Mouse (Mus musculus): Measurements from ENCODE around the gene Fam92b. TPM values are rescaled to one million over a fixed set of nuclear protein-coding genes. Genes with fewer than 3 reads are reported as not detected.

Fam92b gene
- total and polyA plus RNA-seq, 3 experiments = not detected

GRCm38 (mm10) chr8:120143911-120144651 is 33.2 kb downstream of the Fam92b start:
- H3K79me2 ChIP-seq (ENCODE audit: control insufficient read depth, insufficient read depth, low read length, poor library complexity) = no peaks in the 10 kb centered on the region
- TF ChIP-seq UBTF (IDR thresholded peaks at IDR 0.05; ENCODE audit: borderline replicate concordance, insufficient read depth, low read depth, low read length) = no peak
- no peak for TF ChIP-seq BHLHE40 (IDR thresholded peaks at IDR 0.05; ENCODE audit: borderline replicate concordance, low read depth, low read length)
- TF ChIP-seq ETS1 (IDR thresholded peaks at IDR 0.05; ENCODE audit: low read depth, low read length) = no peak
- TF ChIP-seq E2F4 (IDR thresholded peaks at IDR 0.05; ENCODE audit: borderline replicate concordance, low read depth, low read length) = no peak
- TF ChIP-seq NELFE (IDR thresholded peaks at IDR 0.05; ENCODE audit: low read depth, low read length) = no peak
- TF ChIP-seq POLR2AphosphoS2 (IDR thresholded peaks at IDR 0.05; ENCODE audit: low read length) = no peak
- no peak overlapping the region for H3K9ac ChIP-seq (ENCODE audit: control insufficient read depth, low read depth, low read length, poor library complexity, severe bottlenecking)
- no peaks in the 10 kb centered on the region for H3K9me3 ChIP-seq (replicated peaks; ENCODE audit: insufficient read depth, low read length)
- H3K36me3 ChIP-seq (ENCODE audit: control insufficient read depth in 1 of 2, insufficient read depth in 2 of 2, low read length in 2 of 2) = no peaks in the 10 kb centered on the region
- no peak overlapping the region for H3K27ac ChIP-seq (ENCODE audit: control insufficient read depth, low read depth, low read length)
- H3K27me3 ChIP-seq (ENCODE audit: control insufficient read depth in 1 of 2, insufficient read depth in 2 of 2, low read length in 2 of 2) = no peaks in the 10 kb centered on the region
- no peak for DNase-seq (ENCODE audit: low read depth, low spot score)
- no peaks in the 10 kb centered on the region for H3K4me1 ChIP-seq (ENCODE audit: control insufficient read depth in 1 of 2, insufficient read depth in 2 of 2, low read length in 2 of 2)
- H3K4me3 ChIP-seq (ENCODE audit: control insufficient read depth in 1 of 2, insufficient read depth in 1 of 2, low read depth in 2 of 2, low read length in 2 of 2) = no peak overlapping the region

DNA sequence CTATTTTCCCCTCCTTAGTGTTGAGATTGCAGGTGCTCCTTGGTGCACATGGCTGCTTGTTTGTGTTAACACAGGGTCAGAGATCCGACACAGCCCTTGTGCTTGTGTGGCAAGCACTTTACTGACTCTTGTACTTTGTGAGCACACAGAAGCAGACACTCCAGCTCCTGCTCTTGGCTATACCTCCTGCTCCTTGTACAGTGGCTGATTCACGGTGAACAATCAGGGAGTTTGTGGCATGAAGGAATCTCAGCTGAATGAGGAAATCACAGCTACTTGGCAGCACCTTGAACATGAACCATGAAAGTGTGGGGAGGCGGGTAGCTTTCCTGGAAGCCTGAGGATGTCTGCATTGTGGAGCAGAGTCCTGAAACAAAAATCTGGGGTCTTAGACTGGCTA is 36.5 kb downstream of the Fam92b start:
- H3K9me3 ChIP-seq (replicated peaks; ENCODE audit: insufficient read depth, low read length) = no peaks in the 10 kb centered on the region
- H3K27ac ChIP-seq (ENCODE audit: control insufficient read depth, low read depth, low read length) = no peak overlapping the region
- H3K4me1 ChIP-seq (ENCODE audit: control insufficient read depth in 1 of 2, insufficient read depth in 2 of 2, low read length in 2 of 2) = no peaks in the 10 kb centered on the region
- no peaks in the 10 kb centered on the region for H3K27me3 ChIP-seq (ENCODE audit: control insufficient read depth in 1 of 2, insufficient read depth in 2 of 2, low read length in 2 of 2)
- DNase-seq (ENCODE audit: low read depth, low spot score) = no peak
- H3K9ac ChIP-seq (ENCODE audit: control insufficient read depth, low read depth, low read length, poor library complexity, severe bottlenecking) = no peak overlapping the region
- TF ChIP-seq MXI1 (IDR thresholded peaks at IDR 0.05; ENCODE audit: low read depth, low read length) = no peak
- no peak for TF ChIP-seq TBP (IDR thresholded peaks at IDR 0.05; ENCODE audit: low read depth, low read length)
- no peak for TF ChIP-seq POLR2AphosphoS5 (IDR thresholded peaks at IDR 0.05; ENCODE audit: borderline replicate concordance, low read depth, low read length)
- no peak for TF ChIP-seq HCFC1 (IDR thresholded peaks at IDR 0.05; ENCODE audit: low read depth, low read length)
- no peak for TF ChIP-seq GABPA (IDR thresholded peaks at IDR 0.05; ENCODE audit: low read depth, low read length)
- no peak for TF ChIP-seq SMC3 (IDR thresholded peaks at IDR 0.05; ENCODE audit: low read depth, low read length)
- no peak for TF ChIP-seq USF1 (IDR thresholded peaks at IDR 0.05; ENCODE audit: low read depth, low read length)
- no peak for TF ChIP-seq MAZ (IDR thresholded peaks at IDR 0.05; ENCODE audit: low read depth, low read length)
- no peak for TF ChIP-seq MAX (IDR thresholded peaks at IDR 0.05; ENCODE audit: low read length)
- no peak for TF ChIP-seq MYC (IDR thresholded peaks at IDR 0.05; ENCODE audit: low read depth, low read length)
- no peak for TF ChIP-seq NELFE (IDR thresholded peaks at IDR 0.05; ENCODE audit: low read depth, low read length)
- no peak for TF ChIP-seq RAD21 (IDR thresholded peaks at IDR 0.05; ENCODE audit: low read depth, low read length)
- TF ChIP-seq KAT2A (conservative IDR thresholded peaks at IDR 0.05; ENCODE audit: low read depth, low read length) = no peak
- TF ChIP-seq ZNF384 (IDR thresholded peaks at IDR 0.05; ENCODE audit: low read depth, low read length) = no peak
- TF ChIP-seq JUND (IDR thresholded peaks at IDR 0.05; ENCODE audit: low read depth, low read length) = no peak
- TF ChIP-seq ZC3H11A (IDR thresholded peaks at IDR 0.05; ENCODE audit: low read depth, low read length) = no peak
- no peaks in the 10 kb centered on the region for H3K36me3 ChIP-seq (ENCODE audit: control insufficient read depth in 1 of 2, insufficient read depth in 2 of 2, low read length in 2 of 2)
- no peak overlapping the region for H3K4me3 ChIP-seq (ENCODE audit: control insufficient read depth in 1 of 2, insufficient read depth in 1 of 2, low read depth in 2 of 2, low read length in 2 of 2)
- H3K79me2 ChIP-seq (ENCODE audit: control insufficient read depth, insufficient read depth, low read length, poor library complexity) = no peaks in the 10 kb centered on the region

Measured in MEL (cell line).